Mouse (Mus musculus) forebrain, embryonic 11.5 days (tissue): ENCODE data around the gene Scrt2. TPM values are rescaled to one million over a fixed set of nuclear protein-coding genes. Genes with fewer than 3 reads are reported as not detected.

Experiments used
- ATAC-seq: fragments of 200-750 bp; cut with Nextera tagmentation; replicated peaks from 2 replicates; pipeline ENCODE4 v1.8.0; 2017; ENCODE audit warnings: moderate TSS enrichment; ENCODE audit not compliant: low FRiP score
- DNase-seq: peaks from one replicate; pipeline ENCODE4 v3.0.0-alpha.2; 2017; ENCODE audit warnings: low spot score
- H3K27ac ChIP-seq: fragments of 300-500 bp; sonication (generic); 2 replicates; pipeline ENCODE4 v1.5.1; 2014; ENCODE audit warnings: low read depth, low read length
- H3K27me3 ChIP-seq: fragments of 300-500 bp; sonication (generic); 2 replicates; pipeline ENCODE4 v1.6.1; 2014; ENCODE audit warnings: mild to moderate bottlenecking, low read length, mixed read lengths; ENCODE audit not compliant: control insufficient read depth, insufficient read depth
- H3K36me3 ChIP-seq: fragments of 300-500 bp; sonication (generic); 2 replicates; pipeline ENCODE4 v1.6.1; 2014; ENCODE audit warnings: mild to moderate bottlenecking, low read length, moderate library complexity, mixed read lengths; ENCODE audit not compliant: control insufficient read depth, insufficient read depth
- H3K4me1 ChIP-seq: fragments of 300-500 bp; sonication (generic); replicated peaks from 2 replicates; pipeline ENCODE4 v1.6.1; 2014; ENCODE audit warnings: low read length, mixed read lengths; ENCODE audit not compliant: control insufficient read depth, insufficient read depth
- H3K4me2 ChIP-seq: fragments of 300-500 bp; sonication (generic); 2 replicates; pipeline ENCODE4 v1.6.1; 2014; ENCODE audit warnings: low read depth, mild to moderate bottlenecking, low read length, moderate library complexity, mixed read lengths; ENCODE audit not compliant: severe bottlenecking
- H3K4me3 ChIP-seq: fragments of 300-500 bp; sonication (generic); 2 replicates; pipeline ENCODE4 v1.5.1; 2014; ENCODE audit warnings: low read depth, low read length
- H3K9ac ChIP-seq: fragments of 300-500 bp; sonication (generic); 2 replicates; pipeline ENCODE4 v1.6.1; 2014; ENCODE audit warnings: low read length
- H3K9me3 ChIP-seq: fragments of 300-500 bp; sonication (generic); 2 replicates; pipeline ENCODE4 v1.6.1; 2016; ENCODE audit warnings: low read length, mixed read lengths; ENCODE audit not compliant: control insufficient read depth
- WGBS: fragments of 180-500 bp; shearing (Covaris S2); extraction: QIAGEN DNeasy Blood & Tissue Kit; methylation state at CpG from one replicate; pipeline ENCODE4 v1.1.7; 2014; 5-methylcytosine and 5-hydroxymethylcytosine counted together
- polyA plus RNA-seq: library from polyadenylated mRNA; unstranded; fragments of >200 nt; fragmentation: Nextera tagmentation; extraction: Ambion mirVana; gene quantifications from 2 replicates; pipeline ENCODE4 v1.2.1, GENCODE M21; 2014

Scrt2 gene
- polyA plus RNA-seq, 1 experiment from 2014 or later: 10.0 TPM

- no peak overlapping the region for H3K9ac ChIP-seq
- H3K4me1 ChIP-seq: peaks cover 15% of the 10 kb centered on the region
- H3K9me3 ChIP-seq: no peaks in the 10 kb centered on the region
- no peaks in the 10 kb centered on the region for H3K36me3 ChIP-seq
- peaks cover 22% of the 10 kb centered on the region for H3K27me3 ChIP-seq
- no peak for ATAC-seq
- DNase-seq: no peak
- H3K27ac ChIP-seq: no peak overlapping the region
- no peak overlapping the region for H3K4me2 ChIP-seq
- no peak overlapping the region for H3K4me3 ChIP-seq
- WGBS: 70% methylated on average over 10 of the region's 10 CpGs
These were observed 58.1 kb downstream of the Scrt2 start for GRCm38 (mm10) chr2:152139191-152139987.

GRCm38 (mm10) chr2:152140941-152141340, 59.6 kb downstream of the Scrt2 start:
- no peaks in the 10 kb centered on the region for H3K36me3 ChIP-seq
- 23% methylated on average over 11 of the region's 11 CpGs for WGBS
- H3K27me3 ChIP-seq: peaks cover 36% of the 10 kb centered on the region
- H3K4me3 ChIP-seq: no peak overlapping the region
- DNase-seq (no peak), ATAC-seq (no peak)
- no peak overlapping the region for H3K9ac ChIP-seq
- no peak overlapping the region for H3K4me2 ChIP-seq
- H3K4me1 ChIP-seq: peaks cover 15% of the 10 kb centered on the region
- no peaks in the 10 kb centered on the region for H3K9me3 ChIP-seq
- no peak overlapping the region for H3K27ac ChIP-seq

GRCm38 (mm10) chr2:152141491-152141890, 60.2 kb downstream of the Scrt2 start:
- Histone ChIP-seq H3K9ac (no peak overlapping the region), H3K27me3 (peaks cover 36% of the 10 kb centered on the region), H3K4me2 (peak overlapping the region; percentile 45; the same call in 1 of the 2 replicates), H3K4me3 (no peak overlapping the region), H3K9me3 (no peaks in the 10 kb centered on the region), H3K4me1 (peaks cover 15% of the 10 kb centered on the region), H3K27ac (no peak overlapping the region), H3K36me3 (no peaks in the 10 kb centered on the region)
- WGBS: 45% methylated on average over 1 of the region's 1 CpGs
- DNase-seq (no peak), ATAC-seq (no peak)

GRCm38 (mm10) chr2:152142046-152142445, 60.7 kb downstream of the Scrt2 start:
- Histone ChIP-seq H3K27ac (no peak overlapping the region), H3K4me2 (peak overlapping the region; percentile 45), H3K9ac (peak overlapping the region; percentile 28; the same call in 1 of the 2 replicates), H3K4me3 (peak overlapping the region; percentile 18), H3K27me3 (peaks cover 36% of the 10 kb centered on the region), H3K9me3 (no peaks in the 10 kb centered on the region), H3K4me1 (peaks cover 15% of the 10 kb centered on the region), H3K36me3 (no peaks in the 10 kb centered on the region)
- ATAC-seq (peak; percentile 45), DNase-seq (peak; percentile 67)
- WGBS: under 1% methylated on average over 13 of the region's 13 CpGs

GRCm38 (mm10) chr2:152142571-152142970, 61.2 kb downstream of the Scrt2 start:
- H3K4me3 ChIP-seq: 0 out of 2 replicates have a peak overlapping the region, but pooled peaks have one; percentile 41
- H3K4me2 ChIP-seq: peak overlapping the region; percentile 88; the same call in 1 of the 2 replicates
- H3K36me3 ChIP-seq: no peaks in the 10 kb centered on the region
- H3K9me3 ChIP-seq: no peaks in the 10 kb centered on the region
- H3K9ac ChIP-seq: no peak overlapping the region
- H3K4me1 ChIP-seq: peaks cover 15% of the 10 kb centered on the region
- DNase-seq (no peak), ATAC-seq (no peak)
- H3K27ac ChIP-seq: no peak overlapping the region
- 3% methylated on average over 11 of the region's 11 CpGs for WGBS
- H3K27me3 ChIP-seq: peaks cover 36% of the 10 kb centered on the region

GRCm38 (mm10) chr2:152143279-152144157, 62.2 kb downstream of the Scrt2 start, which contains the start of gene Tcf15:
Gene Tcf15, plus strand, starts transcription at chr2:152143561.
- peaks cover 15% of the 10 kb centered on the region for H3K4me1 ChIP-seq
- ATAC-seq (peak; percentile 82), DNase-seq (peak; percentile 82)
- peak within 1 kb of the TSS; percentile 88 for H3K4me2 ChIP-seq
- no peaks in the 10 kb centered on the region for H3K9me3 ChIP-seq
- H3K9ac ChIP-seq: peak within 1 kb of the TSS; percentile 48
- H3K27ac ChIP-seq: no peak within 1 kb of the TSS
- WGBS: under 1% methylated on average over 103 of the region's 118 CpGs
- peaks cover 36% of the 10 kb centered on the region for H3K27me3 ChIP-seq
- H3K36me3 ChIP-seq: no peaks in the 10 kb centered on the region
- H3K4me3 ChIP-seq: peak within 1 kb of the TSS; percentile 41

- Histone ChIP-seq H3K27me3 (peaks cover 36% of the 10 kb centered on the region), H3K9me3 (no peaks in the 10 kb centered on the region), H3K4me1 (peaks cover 15% of the 10 kb centered on the region), H3K27ac (no peak overlapping the region), H3K4me2 (peak overlapping the region; percentile 88), H3K9ac (no peak overlapping the region; the same call in 1 of the 2 replicates), H3K4me3 (peak overlapping the region; percentile 41), H3K36me3 (no peaks in the 10 kb centered on the region)
- 18% methylated on average over 9 of the region's 9 CpGs for WGBS
- no peak for DNase-seq
- no peak for ATAC-seq
These were observed 62.8 kb downstream of the Scrt2 start for GRCm38 (mm10) chr2:152144158-152144450.

GRCm38 (mm10) chr2:152144501-152144900, 63.2 kb downstream of the Scrt2 start:
- Histone ChIP-seq H3K4me3 (no peak overlapping the region), H3K9me3 (no peaks in the 10 kb centered on the region), H3K4me1 (peaks cover 14% of the 10 kb centered on the region), H3K9ac (no peak overlapping the region), H3K27ac (no peak overlapping the region), H3K27me3 (peaks cover 36% of the 10 kb centered on the region), H3K36me3 (no peaks in the 10 kb centered on the region), H3K4me2 (no peak overlapping the region; the same call in 1 of the 2 replicates)
- DNase-seq (peak; percentile 44), ATAC-seq (no peak)
- 54% methylated on average over 5 of the region's 5 CpGs for whole genome bisulfite sequencing
